Mouse (Mus musculus) layer of hippocampus, postnatal 25 days (tissue): Measurements from ENCODE around the gene Bud23. TPM values are rescaled to one million over a fixed set of nuclear protein-coding genes. Genes with fewer than 3 reads are reported as not detected.
"Not testable (repeated sequence)": the region's sequence is repeated elsewhere in the genome, so short reads cannot be mapped to it uniquely, and the experiment has no call there.

Source experiments
- DNase-seq, 2 experiments: peaks; one replicate each; pipeline ENCODE4 v3.0.0; 2022; ENCODE audit warnings: mixed read lengths in 2 of 2, low spot score in 1 of 2; ENCODE audit errors: extremely low spot score in 1 of 2
- total RNA-seq, 2 experiments: library from RNA; stranded (reverse); gene quantifications; 2 replicates each; pipeline ENCODE4 v1.2.3; 2021

Gene Bud23
- 10 to 100 TPM; 48.7 to 51.6 TPM for total RNA-seq

DNA sequence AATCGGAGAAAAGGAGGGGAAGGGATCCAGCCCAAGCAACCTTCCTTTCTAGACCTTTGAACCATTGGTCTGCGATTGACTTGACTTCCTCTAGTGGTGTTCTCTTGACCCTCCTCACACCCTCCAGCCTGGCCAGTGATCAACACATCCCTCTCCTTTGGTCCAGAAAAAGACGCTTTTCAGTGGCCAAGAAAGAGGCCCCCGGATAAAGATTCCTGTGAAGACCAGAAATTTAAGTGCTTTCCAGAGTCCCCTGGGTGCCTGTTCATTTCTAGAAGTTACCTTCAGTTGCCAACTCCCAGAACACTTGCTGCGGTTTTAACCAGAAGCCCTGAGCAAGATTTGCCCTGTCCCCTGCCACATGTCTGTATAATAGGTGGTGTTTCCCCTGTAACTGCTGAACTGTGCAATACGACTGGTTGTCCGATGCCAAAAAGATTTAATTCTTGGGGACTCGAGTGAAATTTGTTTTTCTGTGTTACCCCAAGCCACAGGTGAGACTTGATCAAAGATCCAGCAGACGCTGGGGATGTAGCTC lies at the start of gene Bud23:
TSS of gene Bud23 (minus strand) at position 51 of the 538 bp plus-strand sequence.
- not testable (repeated sequence) for DNase-seq

DNA sequence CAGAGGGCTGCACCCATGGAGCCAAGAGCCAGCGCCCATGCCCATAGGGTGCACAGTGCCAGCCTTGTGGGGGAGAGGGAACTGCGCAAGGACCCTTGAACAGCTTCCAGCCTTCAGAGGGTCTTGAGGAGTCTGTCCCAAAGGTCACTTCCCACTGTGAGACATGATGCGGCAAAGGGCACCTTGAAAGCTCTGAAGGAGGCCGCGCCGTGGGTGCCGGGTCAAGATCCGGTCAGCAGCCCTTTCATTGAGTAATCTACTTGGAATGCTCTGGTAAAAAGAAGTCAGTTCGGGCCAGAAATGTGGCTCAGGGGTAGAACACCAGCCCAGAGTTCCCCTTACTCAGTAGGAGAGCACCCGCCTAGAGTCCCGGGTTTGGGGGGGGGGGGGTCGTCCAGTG lies 49.0 kb upstream of the Bud23 start:
- no peak for DNase-seq

DNA sequence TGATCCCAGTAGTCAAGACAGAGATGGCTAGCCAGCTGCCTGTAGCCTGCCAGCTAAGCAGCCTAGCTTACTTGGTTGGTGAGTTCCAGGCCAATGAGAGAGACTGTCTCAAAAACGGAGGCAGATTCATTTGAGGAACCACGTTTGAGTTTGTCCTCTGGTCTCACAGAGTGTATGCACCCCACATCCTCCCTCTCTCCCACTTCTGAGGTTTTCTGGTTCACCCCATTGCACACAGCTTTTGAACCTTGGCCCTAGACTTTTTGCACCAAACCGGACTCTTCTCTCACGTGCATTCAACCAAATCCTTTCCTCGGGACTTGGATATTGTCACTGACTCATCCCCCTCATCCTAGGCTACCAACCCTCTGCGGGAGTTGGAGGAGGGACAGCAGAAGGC lies 45.2 kb upstream of the Bud23 start:
- DNase-seq: no peak

DNA sequence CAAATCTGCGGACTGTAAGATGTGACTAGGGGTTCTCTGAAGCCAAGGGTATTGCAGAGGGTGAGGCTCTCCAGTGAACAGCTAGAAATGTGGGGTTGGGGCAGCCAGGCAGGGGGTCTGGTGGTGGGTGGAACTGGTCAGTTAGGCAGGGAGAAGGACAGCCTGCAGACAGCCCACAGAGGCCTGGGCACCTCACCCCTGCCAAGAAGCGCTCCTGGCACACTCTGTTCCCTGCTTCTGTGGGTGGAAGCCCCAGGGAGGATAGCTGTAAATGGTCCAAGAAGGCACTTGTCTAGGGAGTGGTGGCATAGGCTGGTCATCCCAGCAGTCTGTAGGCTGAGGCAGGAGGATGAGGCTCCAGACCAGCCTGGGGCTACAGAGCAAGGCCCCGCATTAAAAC lies 44.7 kb upstream of the Bud23 start:
- DNase-seq: no peak

DNA sequence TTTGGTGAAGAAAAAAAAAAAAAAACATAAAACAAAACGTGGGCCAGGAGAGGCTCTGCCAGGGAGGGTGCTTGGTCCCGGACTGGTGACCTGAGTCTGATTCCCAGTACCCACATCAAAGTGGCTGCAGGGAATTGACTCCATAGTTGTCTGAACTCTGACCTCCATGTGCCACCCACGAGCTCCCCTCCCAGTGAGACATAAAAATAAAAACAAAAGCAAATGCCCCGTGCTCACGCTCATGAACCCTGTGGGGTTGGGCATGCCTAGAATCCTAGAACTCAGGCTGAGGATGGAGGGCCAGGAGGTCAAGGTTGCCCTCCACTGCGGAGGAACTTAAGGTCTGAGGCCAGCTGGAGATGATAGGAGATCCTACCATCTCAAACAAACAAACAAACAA lies 44.3 kb upstream of the Bud23 start:
- DNase-seq: no peak

DNA sequence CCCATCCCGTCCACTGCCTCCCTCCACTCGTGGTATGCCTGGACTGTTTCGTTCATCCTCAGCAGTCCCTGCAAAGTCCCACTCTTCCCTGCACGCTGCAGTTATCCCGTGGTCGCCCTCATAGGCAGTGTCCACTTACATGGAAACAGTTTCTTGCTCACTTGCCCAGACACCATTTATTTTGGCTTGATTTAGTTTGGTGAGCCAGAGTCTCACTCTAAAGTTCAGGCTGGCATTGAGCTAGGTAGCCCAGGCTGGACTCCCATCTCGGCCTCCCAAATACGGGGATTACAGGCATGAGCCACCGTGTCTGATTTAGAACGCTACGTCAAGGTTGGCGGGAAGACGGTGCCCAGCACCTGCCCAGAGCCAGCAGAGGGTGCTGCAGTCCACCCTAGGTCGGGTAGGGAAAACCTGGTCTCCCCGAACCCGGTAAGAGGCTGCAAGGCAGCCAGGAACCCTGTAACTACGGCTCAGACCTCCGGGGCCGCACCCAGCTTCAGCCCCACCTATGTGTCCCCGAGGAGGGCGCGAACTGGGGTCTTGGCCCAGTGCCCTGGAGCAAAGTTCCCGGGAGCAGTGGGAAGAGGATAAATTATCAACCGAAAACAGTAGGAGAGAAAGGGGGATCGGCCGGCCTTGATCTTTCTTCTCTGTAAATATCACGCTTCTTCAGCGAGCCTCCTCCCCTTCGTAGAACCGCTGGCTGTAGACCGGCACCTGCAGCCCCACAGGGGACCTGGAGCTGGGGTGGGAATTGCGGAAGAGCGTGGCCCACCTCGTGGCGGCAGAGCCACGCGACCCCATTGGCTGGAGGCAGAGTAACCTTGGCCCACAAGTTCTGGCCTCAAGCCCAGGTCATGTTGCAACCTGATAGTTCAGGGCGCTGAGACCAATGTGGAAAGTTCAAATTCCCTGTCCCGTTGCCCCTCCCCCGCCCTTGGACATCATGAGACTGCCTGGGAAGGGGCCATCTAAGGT lies 43.1 kb upstream of the Bud23 start:
- peak in 1 of 2 experiments; percentile 14 for DNase-seq

DNA sequence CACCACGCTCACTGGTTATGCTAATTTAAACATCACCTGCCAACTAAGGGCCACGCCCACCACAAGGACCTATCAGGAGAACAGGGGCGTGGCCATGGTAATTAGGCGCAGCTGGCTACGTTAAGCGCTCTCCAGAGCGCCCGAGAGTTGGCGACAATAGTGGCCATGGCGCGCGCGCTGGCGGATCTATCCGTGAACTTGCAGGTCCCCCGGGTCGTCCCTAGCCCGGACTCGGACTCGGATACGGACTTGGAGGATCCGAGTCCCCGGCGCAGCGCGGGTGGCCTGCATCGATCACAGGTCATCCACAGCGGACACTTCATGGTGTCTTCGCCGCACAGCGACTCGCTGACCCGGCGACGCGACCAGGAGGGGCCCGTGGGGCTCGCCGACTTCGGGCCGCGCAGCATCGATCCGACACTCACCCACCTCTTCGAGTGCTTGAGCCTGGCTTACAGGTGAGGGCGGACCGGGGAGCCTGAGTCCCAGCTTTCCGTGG lies 42.0 kb upstream of the Bud23 start:
- peak; percentile 24 to 47 for DNase-seq

DNA sequence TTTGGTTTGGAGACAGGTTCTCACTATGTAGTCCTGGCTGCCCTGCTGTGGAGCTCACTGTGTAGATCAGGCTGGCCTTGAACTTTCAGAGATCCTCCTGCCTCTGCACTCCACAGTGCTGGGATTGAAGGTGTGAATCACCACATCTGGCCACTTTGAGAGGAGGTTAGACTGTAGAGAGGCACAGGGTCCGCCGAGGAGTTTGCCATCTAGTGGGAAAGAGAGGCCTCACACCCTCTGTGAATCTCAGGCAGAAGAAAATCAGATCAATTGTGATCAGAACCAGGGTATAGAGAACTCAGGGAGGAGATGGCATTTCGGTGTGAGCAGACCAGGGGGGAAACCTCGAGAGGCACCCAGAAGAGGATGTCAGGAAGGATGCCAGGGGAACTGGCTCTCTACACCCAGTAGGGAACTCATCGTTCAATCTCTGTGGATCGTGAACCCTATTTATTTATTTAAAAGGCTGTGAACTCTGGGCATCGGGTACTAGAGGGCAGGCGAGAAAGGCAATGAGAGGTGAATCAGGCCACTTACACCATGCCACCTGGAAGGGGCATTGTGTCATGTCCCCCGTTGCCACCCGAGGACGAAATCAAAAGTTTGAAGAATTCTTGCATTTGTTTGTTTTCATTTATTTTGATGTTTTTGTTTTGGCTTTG lies 39.4 kb upstream of the Bud23 start:
- DNase-seq: no peak

DNA sequence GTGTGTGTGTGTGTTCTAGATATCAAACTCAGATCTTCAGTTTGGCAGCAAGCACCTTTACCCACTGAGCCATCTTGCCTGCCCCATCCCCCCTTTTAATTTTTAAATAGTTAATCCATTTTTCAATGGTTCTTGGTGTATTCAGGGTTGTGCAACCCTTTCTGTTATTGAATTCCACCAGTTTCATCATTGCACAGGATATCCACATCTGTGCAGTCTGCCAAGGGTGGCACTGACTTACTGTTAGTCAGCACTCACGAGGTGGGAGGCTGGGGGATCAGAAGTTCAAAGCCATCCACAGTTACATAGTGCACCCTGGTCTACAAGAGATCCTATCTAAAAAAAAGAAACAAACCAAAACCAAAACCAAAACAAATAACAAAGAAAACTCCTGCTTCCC lies 36.2 kb upstream of the Bud23 start:
- DNase-seq: no peak

DNA sequence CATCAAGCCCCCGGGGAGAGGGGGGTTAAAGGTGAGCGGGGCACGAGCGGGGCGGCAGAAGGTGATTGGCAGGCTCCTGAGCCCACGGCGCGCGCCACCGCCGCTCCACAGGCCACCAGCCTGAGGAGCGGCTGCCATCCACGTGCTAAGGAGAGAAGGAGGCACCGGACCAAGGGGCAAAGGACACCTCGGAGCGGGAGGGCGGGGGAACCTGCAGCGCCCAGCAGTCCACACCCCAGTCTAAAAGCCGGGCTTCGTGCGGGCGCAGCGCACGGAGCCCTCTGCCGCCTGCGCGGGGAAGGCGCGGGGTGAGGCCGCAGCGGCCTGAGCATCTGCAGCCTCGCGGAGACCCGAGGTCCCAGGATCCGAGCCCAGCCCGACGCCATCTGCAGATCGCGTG lies 24.9 kb upstream of the Bud23 start, which contains the start of gene Mlxipl:
TSS of gene Mlxipl (plus strand) at position 238 of the 400 bp plus-strand sequence.
- DNase-seq: no peak

DNA sequence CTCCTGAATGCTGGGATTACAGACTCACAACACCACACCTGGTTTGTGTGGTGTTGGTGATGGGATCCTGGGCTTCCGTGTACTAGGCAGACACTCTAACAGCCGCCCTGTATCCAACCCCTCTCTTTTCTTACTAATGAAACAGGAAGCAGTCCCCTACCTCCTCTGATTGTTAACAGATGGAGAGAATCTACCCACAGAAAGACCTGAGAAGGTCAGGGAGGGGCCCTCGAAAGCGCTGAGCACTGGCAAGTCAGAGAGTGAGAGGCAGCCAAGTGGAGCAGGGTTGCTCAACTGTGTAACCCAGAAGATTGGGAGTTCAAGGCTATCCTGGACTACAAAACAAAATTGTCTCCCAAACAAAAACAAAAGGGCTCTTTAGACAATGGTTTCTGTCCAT lies 22.1 kb upstream of the Bud23 start:
- no peak for DNase-seq

DNA sequence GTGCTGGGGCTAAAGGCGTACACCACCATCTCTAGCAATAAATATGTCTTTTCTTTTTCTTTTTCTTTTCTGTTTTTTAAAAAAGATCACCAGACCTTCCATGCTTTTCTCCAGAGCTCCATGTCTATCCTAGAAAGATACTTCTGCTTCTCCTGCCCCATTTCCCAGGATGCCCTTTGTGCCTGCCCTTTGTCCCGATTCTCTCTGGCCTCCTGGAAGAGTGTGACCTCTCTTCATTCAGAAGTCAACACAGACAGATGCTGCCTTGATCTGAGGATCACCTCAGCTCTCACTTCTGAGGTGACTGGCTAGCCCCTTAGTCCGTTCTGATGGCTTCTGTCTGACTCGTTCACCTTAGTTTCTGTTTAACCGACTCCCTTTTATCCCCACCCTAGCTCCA lies 15.8 kb upstream of the Bud23 start:
- DNase-seq: no peak

DNA sequence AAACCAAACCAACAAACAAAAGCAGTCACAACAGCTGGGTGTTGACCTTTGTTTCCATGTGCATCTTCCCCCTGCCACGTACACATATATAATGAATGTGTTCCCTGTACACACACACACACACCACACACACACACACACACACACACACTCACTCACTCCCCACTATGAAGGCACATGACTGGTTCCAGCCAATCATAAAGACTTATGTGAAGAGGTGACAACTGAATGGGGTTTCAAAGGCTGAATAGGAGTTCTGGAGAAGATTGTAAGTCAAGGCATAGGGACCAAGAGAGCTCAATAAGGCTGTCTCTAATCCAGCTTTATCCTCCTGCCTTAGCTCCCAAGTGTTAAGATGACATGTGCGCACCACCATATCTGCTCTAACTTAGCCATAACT lies 14.8 kb upstream of the Bud23 start:
- no peak for DNase-seq

DNA sequence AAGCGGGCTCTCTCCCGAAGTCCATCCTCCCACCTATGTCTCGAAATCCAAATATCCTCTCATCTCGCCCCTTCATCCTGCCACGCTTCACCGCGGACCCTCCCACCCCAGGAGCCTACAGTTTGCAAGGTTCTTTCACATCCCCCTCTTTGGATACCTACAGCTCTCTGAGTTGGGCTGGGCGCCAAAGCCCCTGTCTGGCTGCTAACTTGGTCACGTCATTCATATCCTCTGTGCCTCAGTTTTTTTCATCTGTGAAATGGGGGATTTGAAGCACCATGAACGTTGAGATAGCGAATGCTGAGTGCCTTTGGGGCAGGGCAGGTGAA lies 13.7 kb upstream of the Bud23 start:
- no peak for DNase-seq

DNA sequence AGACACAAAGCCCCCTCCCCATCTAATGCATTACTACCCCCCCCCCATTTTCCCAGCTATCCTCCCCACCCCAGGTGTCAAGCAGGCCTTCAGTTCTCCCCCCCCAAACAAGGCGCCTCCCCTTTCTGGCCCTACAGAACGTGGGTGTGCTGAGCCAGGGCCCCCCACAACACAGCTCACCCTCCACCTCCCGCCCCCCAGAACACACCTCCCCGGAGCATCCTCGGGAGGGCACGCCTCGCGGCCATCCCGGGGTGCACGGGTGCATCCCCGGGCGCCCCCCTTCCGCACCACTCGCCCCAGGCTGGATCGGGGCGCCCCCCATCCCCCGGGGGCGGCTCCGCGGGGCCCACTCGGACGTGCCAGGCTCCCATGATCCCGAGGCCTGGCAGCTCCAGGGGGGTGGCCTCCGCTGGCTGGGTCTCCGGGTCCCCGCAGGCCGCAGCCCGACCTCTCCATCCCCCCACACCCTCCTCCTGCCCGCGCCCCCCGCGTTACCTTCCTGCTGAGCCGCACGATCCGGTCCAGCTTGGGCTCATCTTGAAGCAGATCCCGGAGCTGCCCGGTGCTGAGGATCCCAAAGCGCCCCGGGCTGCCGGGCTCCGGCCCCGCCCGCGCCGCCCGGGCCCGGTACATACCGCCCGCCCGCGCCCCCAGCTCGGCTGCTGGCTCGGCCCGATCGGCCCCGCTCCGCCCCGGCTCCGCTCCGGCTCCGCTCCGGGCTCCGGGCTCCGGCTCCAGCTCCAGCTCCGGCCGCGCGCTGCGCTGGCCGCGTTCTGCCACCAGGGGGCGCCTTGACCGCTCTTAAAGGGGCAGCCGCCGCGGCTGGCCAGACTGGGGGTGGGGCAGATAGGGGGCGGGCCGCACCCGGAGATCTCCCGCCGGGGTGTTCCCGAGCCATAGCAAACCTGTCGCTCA lies 13.1 kb upstream of the Bud23 start, which contains the start of gene Vps37d:
TSS of gene Vps37d (minus strand) at position 703 of the 918 bp plus-strand sequence.
- peak; percentile 99 for DNase-seq

DNA sequence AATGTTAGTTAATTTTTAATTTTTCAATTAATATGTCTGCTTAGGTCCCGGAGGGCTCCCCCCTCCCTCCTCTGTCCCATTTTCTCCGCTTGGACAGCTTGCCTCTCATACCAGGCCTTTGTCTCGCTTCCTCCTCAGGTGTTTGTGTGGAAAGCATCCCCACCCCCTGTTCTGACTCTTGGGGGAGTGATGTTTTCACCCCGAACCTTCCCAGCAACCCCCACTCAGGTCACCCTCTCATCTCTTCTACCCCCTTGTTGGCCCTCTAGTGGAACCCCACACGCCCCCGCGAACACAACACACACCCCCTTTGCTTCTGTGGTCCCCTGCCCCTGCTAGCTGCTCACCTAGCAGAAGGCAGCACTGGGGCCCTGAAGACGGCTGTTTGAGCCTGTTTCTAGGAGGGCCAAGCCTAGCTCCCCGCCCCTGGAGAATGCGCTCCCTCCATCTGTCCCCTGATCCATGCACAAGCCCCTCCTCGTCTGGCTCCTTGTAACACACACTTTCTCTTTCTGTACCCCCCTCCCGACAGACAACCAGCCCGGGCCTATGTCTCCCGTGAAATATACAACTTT lies 12.3 kb upstream of the Bud23 start:
- peak in 1 of 2 experiments; percentile 14 for DNase-seq

DNA sequence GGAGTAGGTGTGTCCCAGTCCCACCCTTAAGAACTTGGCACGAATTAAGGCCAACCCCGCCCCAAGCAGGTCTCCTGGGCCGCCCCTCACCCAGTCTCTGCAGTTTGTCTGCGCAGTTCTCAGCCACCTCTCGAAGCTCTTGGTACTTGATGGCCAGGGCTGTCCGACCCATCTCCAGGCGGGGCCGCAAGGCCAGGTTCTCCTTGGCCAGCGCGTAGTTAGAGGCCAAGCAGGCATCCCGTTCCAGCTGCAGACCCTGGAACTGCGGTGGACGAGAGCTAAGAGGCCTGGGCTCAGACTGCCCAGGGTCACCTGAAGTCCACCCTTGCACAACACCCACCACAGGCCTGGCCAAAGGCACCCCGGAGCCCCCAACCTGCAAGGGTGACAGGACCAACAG lies 11.6 kb upstream of the Bud23 start:
- DNase-seq: no peak

DNA sequence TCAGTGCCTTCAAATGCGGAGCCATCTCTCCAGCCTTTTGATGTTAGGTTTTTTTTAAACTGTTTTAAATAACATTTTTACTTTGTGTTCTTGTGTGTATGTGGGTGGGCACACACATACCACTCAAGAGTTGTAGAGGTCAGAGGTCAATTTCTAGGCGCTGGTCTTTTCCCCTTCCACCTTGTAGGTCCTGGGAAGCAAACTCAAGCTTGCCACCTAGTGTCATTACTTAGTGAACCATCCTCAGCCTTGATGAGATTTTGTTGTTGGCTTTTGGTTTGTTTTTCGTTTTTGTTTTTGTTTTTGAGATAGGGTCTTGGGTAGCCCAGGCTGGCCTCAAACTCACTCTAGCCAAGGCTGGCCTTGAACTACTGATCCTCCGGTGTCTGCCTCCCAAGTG lies 10.9 kb upstream of the Bud23 start:
- DNase-seq: no peak

DNA sequence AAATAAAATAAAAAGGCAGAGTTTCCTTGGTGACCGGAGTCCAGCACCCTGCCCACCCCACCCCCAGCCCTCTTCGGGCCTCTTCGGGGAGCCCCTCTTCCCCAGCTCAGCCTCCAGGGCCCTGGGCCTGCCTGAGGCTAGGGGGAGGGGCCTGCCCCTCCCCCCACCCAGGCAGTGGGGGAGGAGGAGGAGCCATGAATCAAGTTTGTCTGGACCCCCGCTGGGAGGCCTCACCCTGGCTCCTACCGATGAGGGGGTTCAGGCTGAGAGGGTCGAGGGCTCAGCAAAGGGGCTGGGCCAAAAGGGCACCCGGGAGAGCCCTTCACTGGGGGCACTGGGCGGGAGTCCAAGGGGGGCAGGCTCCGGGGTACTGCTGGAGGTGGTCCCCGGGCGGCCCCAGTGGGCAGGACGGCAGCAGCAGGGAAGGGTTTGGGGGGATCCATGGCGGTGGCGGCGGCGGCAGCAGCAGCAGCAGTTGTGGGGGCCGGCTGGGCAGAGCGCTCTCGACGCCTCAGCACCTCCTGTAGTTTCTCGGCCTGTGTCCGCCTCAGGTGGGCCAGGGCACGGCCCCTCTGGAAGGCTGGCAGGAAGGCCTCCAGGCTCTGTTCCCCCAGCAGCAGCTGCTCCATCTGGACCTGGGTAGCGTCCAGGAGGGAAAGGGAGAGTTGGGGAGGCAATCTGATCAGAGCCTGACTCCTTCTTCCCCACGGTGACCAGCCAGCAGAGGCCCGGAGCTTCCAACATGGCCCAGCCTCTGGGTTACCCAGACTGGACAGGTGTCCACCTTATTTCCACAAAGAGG lies 8.8 kb upstream of the Bud23 start:
- DNase-seq: no peak
